Mouse (Mus musculus) stomach, embryonic 14.5 days (tissue): ENCODE data around the gene Gm49776. TPM values are rescaled to one million over a fixed set of nuclear protein-coding genes. Genes with fewer than 3 reads are reported as not detected.

Source experiments
- ATAC-seq: fragments of 200-750 bp; cut with Nextera tagmentation; 2 replicates; pipeline ENCODE4 v1.8.0; 2017; ENCODE audit warnings: low read depth, moderate TSS enrichment; ENCODE audit not compliant: insufficient number of reproducible peaks, insufficient read depth, low FRiP score
- H3K27ac ChIP-seq: fragments of 300-500 bp; sonication (generic); 2 replicates; pipeline ENCODE4 v1.5.1; 2014; ENCODE audit warnings: mild to moderate bottlenecking, low read length, moderate library complexity, mixed read lengths
- H3K27me3 ChIP-seq: fragments of 300-500 bp; sonication (generic); 2 replicates; pipeline ENCODE4 v1.6.1; 2014; ENCODE audit warnings: low read length, control low read depth, mixed read lengths; ENCODE audit not compliant: control insufficient read depth, insufficient read depth
- H3K36me3 ChIP-seq: fragments of 300-500 bp; sonication (generic); 2 replicates; pipeline ENCODE4 v1.6.1; 2014; ENCODE audit warnings: mild to moderate bottlenecking, control low read depth, low read length, moderate library complexity, mixed read lengths; ENCODE audit not compliant: control insufficient read depth, insufficient read depth
- H3K4me1 ChIP-seq: fragments of 300-500 bp; sonication (generic); 2 replicates; pipeline ENCODE4 v1.6.1; 2014; ENCODE audit warnings: low read length, control low read depth, mixed read lengths; ENCODE audit not compliant: control insufficient read depth, insufficient read depth
- H3K4me2 ChIP-seq: fragments of 300-500 bp; sonication (generic); replicated peaks from 2 replicates; pipeline ENCODE4 v1.6.1; 2014; ENCODE audit warnings: low read depth, low read length, control low read depth
- H3K4me3 ChIP-seq: fragments of 300-500 bp; sonication (generic); 2 replicates; pipeline ENCODE4 v1.5.1; 2014; ENCODE audit warnings: low read depth, low read length, control low read depth
- H3K9ac ChIP-seq: fragments of 300-500 bp; sonication (generic); replicated peaks from 2 replicates; pipeline ENCODE4 v1.6.1; 2014; ENCODE audit warnings: low read depth, mild to moderate bottlenecking, control low read depth, low read length, moderate library complexity, mixed read lengths
- H3K9me3 ChIP-seq: fragments of 300-500 bp; sonication (generic); 2 replicates; pipeline ENCODE4 v1.6.1; 2016; ENCODE audit warnings: low read depth, low read length, control low read depth; ENCODE audit not compliant: control insufficient read depth
- WGBS: fragments of 180-500 bp; shearing (Covaris S2); extraction: QIAGEN DNeasy Blood & Tissue Kit; methylation state at CpG from one replicate; pipeline ENCODE4 v1.1.7; 2014; 5-methylcytosine and 5-hydroxymethylcytosine counted together
- polyA plus RNA-seq: library from polyadenylated mRNA; unstranded; fragments of >200 nt; fragmentation: Nextera tagmentation; extraction: Ambion mirVana; gene quantifications from 2 replicates; pipeline ENCODE4 v1.2.1, GENCODE M21; 2014

Gm49776 gene
- polyA plus RNA-seq, 1 experiment from 2014 or later = not detected

DNA sequence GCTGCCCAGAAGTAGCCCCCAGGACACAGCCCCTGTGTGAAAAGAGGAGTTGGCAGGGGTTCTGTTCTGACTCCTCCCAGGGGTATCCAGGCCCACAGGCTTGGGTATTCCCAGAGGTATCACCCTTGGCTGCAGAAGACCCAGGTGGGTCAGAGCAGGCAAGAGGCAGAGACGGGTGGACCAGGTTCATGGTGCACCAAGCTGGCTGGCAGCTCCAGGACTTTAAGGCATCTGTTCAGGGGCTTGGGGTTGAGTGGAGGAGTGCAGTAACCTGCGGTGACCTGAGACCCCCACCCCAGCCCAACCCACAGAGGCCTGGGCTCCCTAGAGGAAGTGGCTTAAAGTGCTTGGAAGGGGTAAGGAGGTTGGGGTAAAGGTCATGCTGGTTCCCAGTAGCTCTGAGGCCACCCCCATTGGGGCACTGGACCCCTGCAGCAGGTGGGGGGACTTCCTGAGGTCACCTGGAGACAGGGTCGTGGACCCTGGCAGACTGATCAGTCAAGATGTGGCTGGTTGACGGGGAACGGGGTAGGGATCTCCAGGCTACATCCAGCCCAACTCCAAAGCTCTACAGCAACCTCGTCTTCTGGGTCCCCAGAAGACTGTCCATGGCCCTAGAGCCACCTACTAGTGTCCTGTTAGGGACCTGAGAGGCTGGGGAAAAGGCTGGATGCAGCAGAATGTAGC lies 37.1 kb downstream of the Gm49776 start:
- peak; percentile 2; the same call in 1 of the 2 replicates for ATAC-seq
- Histone ChIP-seq H3K36me3 (peaks cover 32% of the 10 kb centered on the region), H3K27ac (no peak overlapping the region), H3K4me1 (peaks cover 6% of the 10 kb centered on the region; the same call in 1 of the 2 replicates), H3K4me2 (no peak overlapping the region), H3K4me3 (no peak overlapping the region), H3K9me3 (no peaks in the 10 kb centered on the region), H3K9ac (no peak overlapping the region), H3K27me3 (no peaks in the 10 kb centered on the region)
- 80% methylated on average over 6 of the region's 6 CpGs for WGBS

DNA sequence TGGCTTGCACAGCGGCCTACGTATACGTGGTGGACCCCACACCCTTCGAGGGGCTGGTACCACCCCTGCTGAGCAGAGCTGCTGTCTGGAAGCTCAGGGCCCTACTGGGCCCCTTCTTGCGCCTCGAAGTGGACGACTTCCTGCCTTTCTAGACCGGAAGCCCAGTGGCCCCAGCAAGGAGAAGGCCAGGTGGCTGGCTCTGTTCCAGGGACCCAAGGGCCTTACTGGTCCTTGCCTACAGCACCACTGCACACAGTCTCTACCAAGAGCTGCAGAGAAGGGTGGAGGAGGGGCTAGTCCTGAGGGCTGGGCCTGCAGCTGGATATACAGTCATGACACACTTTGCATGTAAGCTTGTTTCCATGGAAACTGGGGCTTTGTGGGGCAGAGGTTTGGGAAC lies 38.1 kb downstream of the Gm49776 start:
- H3K36me3 ChIP-seq = peaks cover 24% of the 10 kb centered on the region
- no peak overlapping the region for H3K27ac ChIP-seq
- WGBS = 34% methylated on average over 8 of the region's 8 CpGs
- ATAC-seq = peak; percentile 57; the same call in 1 of the 2 replicates
- H3K9me3 ChIP-seq = no peaks in the 10 kb centered on the region
- no peak overlapping the region for H3K4me2 ChIP-seq
- H3K27me3 ChIP-seq = no peaks in the 10 kb centered on the region
- peaks cover 6% of the 10 kb centered on the region; the same call in 1 of the 2 replicates for H3K4me1 ChIP-seq
- no peak overlapping the region for H3K9ac ChIP-seq
- H3K4me3 ChIP-seq = no peak overlapping the region

GRCm38 (mm10) chr16:18218580-18218996 lies 39.5 kb downstream of the Gm49776 start:
- no peak for ATAC-seq
- Histone ChIP-seq H3K4me2 (no peak overlapping the region), H3K9me3 (no peaks in the 10 kb centered on the region), H3K4me3 (no peak overlapping the region), H3K27me3 (no peaks in the 10 kb centered on the region), H3K27ac (no peak overlapping the region), H3K36me3 (peaks cover 10% of the 10 kb centered on the region), H3K4me1 (peaks cover 6% of the 10 kb centered on the region; the same call in 1 of the 2 replicates), H3K9ac (no peak overlapping the region)
- WGBS = 70% methylated on average over 9 of the region's 9 CpGs

GRCm38 (mm10) chr16:18217579-18217978 lies 40.5 kb downstream of the Gm49776 start, which contains the start of gene Ccdc188:
Gene Ccdc188 (plus strand): TSS chr16:18217879.
- Histone ChIP-seq H3K9ac (no peak within 1 kb of the TSS), H3K27me3 (no peaks in the 10 kb centered on the region), H3K9me3 (no peaks in the 10 kb centered on the region), H3K36me3 (peaks cover 1% of the 10 kb centered on the region; the same call in 1 of the 2 replicates), H3K4me2 (no peak within 1 kb of the TSS), H3K4me3 (no peak within 1 kb of the TSS), H3K27ac (no peak within 1 kb of the TSS), H3K4me1 (peaks cover 6% of the 10 kb centered on the region; the same call in 1 of the 2 replicates)
- WGBS = 88% methylated on average over 4 of the region's 4 CpGs
- no peak for ATAC-seq

DNA sequence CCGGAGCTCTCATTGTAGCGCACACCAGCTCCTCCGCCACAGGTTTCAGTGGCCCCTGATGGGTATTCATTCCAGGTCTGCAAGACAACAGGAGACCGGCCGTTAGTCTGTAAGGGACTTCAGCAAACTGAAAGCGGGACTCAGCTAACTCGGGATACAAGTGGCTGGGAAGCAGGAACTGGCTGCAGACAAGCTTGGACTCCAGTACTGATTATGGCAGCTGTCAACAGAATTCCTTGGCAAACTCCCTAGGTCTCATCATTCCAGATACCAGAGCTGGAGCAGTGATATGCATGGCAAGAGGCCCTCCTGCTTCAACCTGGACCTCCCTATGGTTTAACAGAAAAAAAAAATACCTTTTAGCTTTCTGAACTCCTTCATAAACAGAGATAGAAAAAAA lies 43.3 kb downstream of the Gm49776 start:
- Histone ChIP-seq H3K36me3 (no peaks in the 10 kb centered on the region), H3K27ac (no peak overlapping the region), H3K4me2 (no peak overlapping the region), H3K9me3 (no peaks in the 10 kb centered on the region), H3K4me3 (no peak overlapping the region), H3K4me1 (no peaks in the 10 kb centered on the region), H3K27me3 (no peaks in the 10 kb centered on the region), H3K9ac (no peak overlapping the region)
- 84% methylated on average over 7 of the region's 7 CpGs for WGBS
- no peak for ATAC-seq

- H3K27me3 ChIP-seq = no peaks in the 10 kb centered on the region
- no peaks in the 10 kb centered on the region for H3K36me3 ChIP-seq
- H3K27ac ChIP-seq = no peak overlapping the region
- no peaks in the 10 kb centered on the region for H3K4me1 ChIP-seq
- H3K4me3 ChIP-seq = no peak overlapping the region
- no peak overlapping the region for H3K4me2 ChIP-seq
- H3K9me3 ChIP-seq = no peaks in the 10 kb centered on the region
- 53% methylated on average over 6 of the region's 6 CpGs for WGBS
- H3K9ac ChIP-seq = no peak overlapping the region
- ATAC-seq = peak; percentile 50; the same call in 1 of the 2 replicates
Measured at GRCm38 (mm10) chr16:18213689-18214088, 44.4 kb downstream of the Gm49776 start.

- H3K36me3 ChIP-seq = no peaks in the 10 kb centered on the region
- no peak overlapping the region for H3K9ac ChIP-seq
- no peaks in the 10 kb centered on the region for H3K4me1 ChIP-seq
- no peak overlapping the region for H3K27ac ChIP-seq
- H3K27me3 ChIP-seq = no peaks in the 10 kb centered on the region
- no peak overlapping the region for H3K4me3 ChIP-seq
- H3K4me2 ChIP-seq = no peak overlapping the region
- ATAC-seq = peak; percentile 43; the same call in 1 of the 2 replicates
- no peaks in the 10 kb centered on the region for H3K9me3 ChIP-seq
- WGBS = 42% methylated on average over 10 of the region's 10 CpGs
Measured at GRCm38 (mm10) chr16:18211417-18212171, 46.5 kb downstream of the Gm49776 start.

- Histone ChIP-seq H3K9ac (no peak overlapping the region), H3K9me3 (no peaks in the 10 kb centered on the region), H3K27ac (no peak overlapping the region), H3K4me1 (no peaks in the 10 kb centered on the region), H3K4me2 (no peak overlapping the region), H3K4me3 (no peak overlapping the region), H3K36me3 (no peaks in the 10 kb centered on the region), H3K27me3 (no peaks in the 10 kb centered on the region)
- no peak for ATAC-seq
- WGBS = 25% methylated on average over 8 of the region's 8 CpGs
Measured at GRCm38 (mm10) chr16:18210701-18211416, 47.3 kb downstream of the Gm49776 start.
